Mouse (Mus musculus) olfactory bulb, adult 2 months (tissue): ENCODE measurements around the gene Otp. TPM values are rescaled to one million over a fixed set of nuclear protein-coding genes. Genes with fewer than 3 reads are reported as not detected.

Experiments used
- H3K27ac ChIP-seq: fragments of 200-500 bp; 2 replicates; pipeline ENCODE4 v1.5.1; 2012; ENCODE audit warnings: low read depth, low read length; ENCODE audit not compliant: insufficient read depth
- H3K4me1 ChIP-seq: fragments of 200-500 bp; 2 replicates; pipeline ENCODE4 v1.6.1; 2012; ENCODE audit warnings: low read length; ENCODE audit not compliant: control insufficient read depth, insufficient read depth
- H3K4me3 ChIP-seq: fragments of 200-500 bp; 2 replicates; pipeline ENCODE4 v1.5.1; 2012; ENCODE audit warnings: mild to moderate bottlenecking, low read depth, low read length, moderate library complexity; ENCODE audit not compliant: insufficient read depth
- CTCF ChIP-seq: fragments of 200-500 bp; IDR thresholded peaks from 2 replicates; pipeline ENCODE4 v1.5.1; 2012; ENCODE audit warnings: low read depth, mild to moderate bottlenecking, low read length, moderate library complexity; ENCODE audit not compliant: insufficient read depth
- POLR2A ChIP-seq: fragments of 200-500 bp; IDR thresholded peaks from 2 replicates; pipeline ENCODE4 v1.6.1; 2012; ENCODE audit warnings: mild to moderate bottlenecking, low read depth, low read length, moderate library complexity; ENCODE audit not compliant: insufficient read depth
- WGBS: fragments of 180-500 bp; shearing (Covaris S2); methylation state at CpG from one replicate; pipeline ENCODE4 v1.1.7; 2018; 5-methylcytosine and 5-hydroxymethylcytosine counted together
- polyA plus RNA-seq: library from polyadenylated mRNA; stranded (reverse); fragments of >200 nt; gene quantifications from 2 replicates; pipeline ENCODE4 v1.2.4, GENCODE M21; 2012; ENCODE audit warnings: low replicate concordance; ENCODE audit not compliant: missing spikeins, insufficient read depth, insufficient read length

Otp gene
- polyA plus RNA-seq, result not detected in 2 replicates

DNA sequence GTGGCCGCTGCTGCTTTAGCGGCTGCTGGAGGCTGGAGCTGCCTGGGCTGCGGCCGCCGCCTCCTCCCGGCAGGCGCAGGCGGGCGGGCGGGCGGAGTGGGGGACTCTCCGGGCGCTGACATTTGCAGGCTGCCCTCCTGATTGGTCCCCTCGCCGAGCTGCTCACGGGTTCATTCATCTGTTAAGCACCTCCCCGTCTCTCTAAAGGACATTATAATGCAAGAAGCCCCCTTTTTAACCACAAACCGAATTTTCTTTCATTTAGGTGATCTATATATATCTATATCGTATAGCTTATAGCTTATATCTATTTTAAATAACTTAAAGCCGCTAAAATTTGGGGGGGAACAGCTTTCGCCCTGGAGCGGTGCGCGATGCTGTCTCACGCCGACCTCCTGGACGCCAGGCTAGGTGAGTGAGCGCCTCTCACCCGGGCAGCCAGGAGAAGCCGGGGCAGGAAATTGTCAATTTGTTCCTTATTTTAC is at the start of gene Otp:
TSS of gene Otp (plus strand) at position 207 of the 485 bp plus-strand sequence.
- TF ChIP-seq CTCF, result no peak
- no peak for TF ChIP-seq POLR2A
- WGBS, result 5% methylated on average over 29 of the region's 30 CpGs
- Histone ChIP-seq H3K4me3 (no peak within 1 kb of the TSS), H3K27ac (no peak within 1 kb of the TSS), H3K4me1 (no peaks in the 10 kb centered on the region)

DNA sequence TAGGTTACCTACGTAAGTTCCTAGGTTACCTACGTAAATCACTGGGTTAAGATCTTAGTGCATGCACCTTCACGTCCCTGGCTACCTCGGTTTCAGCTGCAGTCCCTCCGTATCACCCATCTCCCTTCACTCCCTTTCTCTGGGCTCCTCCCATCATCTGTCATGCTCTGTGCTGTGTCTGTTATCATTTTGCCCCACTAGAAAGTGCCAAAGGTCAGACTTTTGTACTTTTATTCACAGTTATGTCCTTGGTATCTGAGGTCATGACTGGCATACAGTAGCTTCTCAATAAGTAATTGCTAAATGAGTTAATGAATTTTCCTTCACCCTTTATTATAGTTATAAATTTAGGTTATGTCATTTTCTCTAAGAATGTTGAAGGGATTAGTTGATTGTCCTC is 49.0 kb upstream of the Otp start:
- H3K27ac ChIP-seq, result no peak overlapping the region
- WGBS, result 95% methylated on average over 5 of the region's 5 CpGs
- peaks cover 10% of the 10 kb centered on the region for H3K4me1 ChIP-seq
- no peak for TF ChIP-seq CTCF
- no peak for TF ChIP-seq POLR2A
- H3K4me3 ChIP-seq, result no peak overlapping the region

DNA sequence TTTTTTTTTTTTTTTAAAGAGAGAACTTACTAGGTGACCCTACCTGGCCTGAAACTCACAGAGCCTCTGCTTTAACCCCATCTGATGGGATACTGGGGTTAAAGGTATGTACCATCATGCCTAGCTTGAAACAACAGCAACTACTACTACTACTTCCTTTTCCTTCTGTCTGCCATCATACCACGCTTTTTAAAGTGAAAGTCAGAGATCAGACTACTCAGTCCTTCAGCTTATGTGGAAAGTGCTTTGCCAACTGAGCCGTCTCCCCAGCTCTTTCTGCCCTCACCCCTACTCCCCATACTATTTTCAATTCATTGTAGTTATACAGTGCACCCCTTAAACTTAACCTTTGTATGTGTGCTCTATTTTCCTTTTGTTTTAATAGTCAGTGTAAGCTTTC is 48.4 kb upstream of the Otp start:
- 92% methylated on average over 2 of the region's 2 CpGs for WGBS
- Histone ChIP-seq H3K27ac (no peak overlapping the region), H3K4me1 (peaks cover 10% of the 10 kb centered on the region), H3K4me3 (no peak overlapping the region)
- no peak for TF ChIP-seq CTCF
- TF ChIP-seq POLR2A, result no peak

DNA sequence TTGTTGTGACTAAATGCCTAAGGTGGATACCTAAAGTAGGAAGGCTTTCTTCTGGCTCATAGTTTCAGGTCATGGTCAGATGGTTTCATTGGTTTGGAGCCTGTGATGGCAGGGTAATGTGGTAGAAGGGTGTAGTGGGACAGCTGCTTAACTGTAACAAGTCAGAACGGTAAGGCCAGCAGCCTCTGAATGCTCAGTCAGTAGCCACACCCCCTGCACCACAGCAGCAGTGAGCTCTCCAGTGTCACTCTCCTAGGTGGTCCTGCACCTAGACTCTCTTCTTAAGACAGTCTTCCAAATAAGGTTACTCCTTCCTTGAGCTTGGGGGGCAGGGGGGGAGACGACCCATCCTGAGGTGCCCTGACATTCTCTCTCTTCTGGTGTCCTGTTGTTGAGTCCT is 47.6 kb upstream of the Otp start:
- H3K27ac ChIP-seq, result no peak overlapping the region
- WGBS, result 30% methylated on average over 2 of the region's 2 CpGs
- TF ChIP-seq CTCF, result no peak
- TF ChIP-seq POLR2A, result no peak
- no peak overlapping the region for H3K4me3 ChIP-seq
- H3K4me1 ChIP-seq, result peaks cover 10% of the 10 kb centered on the region

DNA sequence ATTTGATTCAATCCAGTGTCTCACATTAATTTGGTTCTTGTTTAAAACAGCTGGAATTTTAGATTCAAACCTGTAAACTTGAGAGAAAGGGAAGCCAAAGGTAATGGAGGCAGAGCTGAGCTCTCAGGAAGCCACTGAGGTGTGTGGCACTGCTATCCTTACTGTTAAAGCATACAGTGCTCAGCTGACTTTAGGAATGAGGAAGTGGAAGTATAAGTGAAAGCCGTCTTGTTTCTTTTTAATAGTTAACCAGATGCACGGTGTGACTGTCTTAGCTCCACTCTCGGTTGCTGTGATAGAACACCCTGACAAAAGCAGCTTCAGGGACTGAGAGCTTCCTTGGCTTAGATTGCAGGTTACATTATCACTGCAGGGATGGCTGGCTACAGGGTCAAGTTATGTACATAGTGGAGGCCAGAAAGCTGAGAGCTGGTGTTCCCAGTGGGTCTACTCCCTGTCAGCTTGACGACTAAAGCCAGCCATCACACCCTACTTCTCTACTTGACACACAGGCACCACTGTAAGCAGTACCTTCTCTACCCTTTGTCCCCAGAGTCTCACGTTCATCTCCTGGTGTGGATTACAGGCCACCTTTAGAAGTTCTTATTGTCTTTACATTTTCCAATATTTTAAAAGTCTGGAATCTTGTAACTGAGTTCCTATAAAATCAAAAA is 37.2 kb upstream of the Otp start:
- 65% methylated on average over 5 of the region's 5 CpGs for WGBS
- H3K4me3 ChIP-seq, result no peak overlapping the region
- no peaks in the 10 kb centered on the region; the same call in 1 of the 2 replicates for H3K4me1 ChIP-seq
- no peak overlapping the region for H3K27ac ChIP-seq
- TF ChIP-seq POLR2A (no peak), CTCF (no peak)

DNA sequence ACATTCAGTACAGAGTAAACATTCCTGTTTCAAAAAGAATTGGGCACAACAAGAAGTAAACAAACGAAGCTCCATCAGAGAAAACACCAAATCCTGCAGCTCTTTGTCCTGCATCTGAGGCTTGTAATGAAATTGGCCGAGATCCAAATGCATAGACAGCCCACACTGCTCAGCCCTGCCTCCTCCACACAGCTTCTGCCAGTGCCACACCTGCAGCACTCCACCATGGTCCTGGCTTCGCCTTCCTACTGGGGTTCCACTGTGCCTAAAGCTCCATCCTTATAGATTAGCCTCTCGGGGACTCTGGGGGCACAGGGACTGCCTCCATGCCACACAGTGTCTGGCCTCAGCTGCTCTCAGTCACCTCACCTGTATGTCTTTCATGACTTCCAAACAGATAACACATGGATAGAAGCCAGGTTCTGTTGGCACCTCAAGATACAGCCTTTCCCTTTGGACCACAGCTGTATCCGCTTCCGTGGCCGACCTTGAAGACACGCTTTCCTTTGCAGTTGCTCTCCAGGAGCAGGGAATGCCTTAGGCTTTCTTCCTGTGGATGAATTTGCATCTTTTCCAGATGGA is 36.6 kb upstream of the Otp start:
- no peak overlapping the region for H3K4me3 ChIP-seq
- H3K4me1 ChIP-seq, result no peaks in the 10 kb centered on the region; the same call in 1 of the 2 replicates
- no peak overlapping the region for H3K27ac ChIP-seq
- TF ChIP-seq CTCF (no peak), POLR2A (no peak)
- 69% methylated on average over 8 of the region's 8 CpGs for WGBS

DNA sequence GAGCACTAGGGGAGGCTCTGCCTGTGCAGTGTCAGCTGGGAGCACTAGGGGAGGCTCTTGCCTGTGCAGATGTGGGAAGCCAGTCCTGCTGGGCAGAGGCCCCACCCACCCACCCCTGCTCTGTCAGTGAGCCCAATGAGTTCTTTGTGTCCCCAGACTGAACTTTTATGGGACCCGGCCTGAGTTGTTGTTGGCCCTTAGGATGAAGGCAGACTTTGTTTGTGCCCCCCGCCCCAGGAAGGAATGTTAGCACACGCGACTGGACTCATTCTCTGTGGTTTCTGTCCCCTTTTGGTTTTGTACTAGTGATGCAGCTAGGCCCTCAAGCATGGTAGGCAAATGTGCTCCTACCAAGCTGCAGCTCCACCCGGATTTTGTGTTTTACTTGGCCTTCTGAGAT is 32.2 kb upstream of the Otp start:
- H3K4me3 ChIP-seq, result no peak overlapping the region
- H3K27ac ChIP-seq, result no peak overlapping the region
- TF ChIP-seq POLR2A (no peak), CTCF (no peak)
- WGBS, result 52% methylated on average over 5 of the region's 5 CpGs
- no peaks in the 10 kb centered on the region; the same call in 1 of the 2 replicates for H3K4me1 ChIP-seq

DNA sequence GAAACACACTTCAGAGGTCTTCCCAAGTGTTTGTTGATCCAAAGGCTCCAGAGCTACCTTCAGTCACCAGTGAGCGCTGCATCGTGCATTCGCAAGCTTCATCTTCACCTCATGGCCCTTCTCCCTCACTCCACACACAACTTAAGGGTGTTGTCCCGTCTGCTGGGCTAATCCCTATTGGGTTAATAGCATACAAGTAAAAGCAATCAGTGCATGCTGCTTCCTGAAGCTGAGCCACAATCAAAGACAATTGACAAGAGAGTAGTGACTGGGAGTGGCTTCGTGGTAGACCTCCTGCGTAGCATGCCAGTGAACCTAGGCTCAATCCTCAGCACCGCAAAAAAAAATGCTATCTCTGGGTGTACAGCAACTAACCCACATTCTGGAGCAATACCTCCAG is 27.5 kb upstream of the Otp start:
- H3K4me1 ChIP-seq, result no peaks in the 10 kb centered on the region
- TF ChIP-seq CTCF, result no peak
- no peak for TF ChIP-seq POLR2A
- no peak overlapping the region for H3K27ac ChIP-seq
- WGBS, result 82% methylated on average over 7 of the region's 7 CpGs
- H3K4me3 ChIP-seq, result no peak overlapping the region

DNA sequence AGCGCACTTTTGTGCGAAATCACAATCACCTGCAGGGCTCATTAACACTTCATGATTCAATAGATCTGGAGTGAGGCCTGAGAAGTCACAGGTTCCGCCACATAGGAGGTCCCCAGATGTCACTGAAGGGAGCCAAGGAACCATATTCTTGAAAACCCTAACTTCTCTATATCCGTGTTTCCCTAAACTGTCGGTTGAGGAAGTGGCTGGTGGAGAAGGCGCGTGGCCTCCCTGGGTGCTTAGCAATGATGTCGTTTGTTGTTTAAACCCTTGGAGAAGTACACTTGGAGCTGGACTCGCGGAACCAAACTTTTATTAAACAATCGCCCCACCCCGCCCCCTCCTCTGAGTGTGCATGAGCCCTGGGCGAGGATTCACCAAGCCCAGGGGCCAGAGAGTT is 26.1 kb upstream of the Otp start:
- Histone ChIP-seq H3K4me3 (no peak overlapping the region), H3K4me1 (no peaks in the 10 kb centered on the region), H3K27ac (no peak overlapping the region)
- 82% methylated on average over 13 of the region's 13 CpGs for WGBS
- TF ChIP-seq POLR2A (no peak), CTCF (no peak)
